Mouse (Mus musculus): ENCODE results near the gene Syce2. TPM values are rescaled to one million over a fixed set of nuclear protein-coding genes. Genes with fewer than 3 reads are reported as not detected.

The Syce2 gene
- polyA plus RNA-seq, 1 experiment from 2014 or later = 84.1 TPM

- Histone ChIP-seq H3K4me3 (replicated peaks) (no peak overlapping the region), H3K36me3 (peaks cover 7% of the 10 kb centered on the region; the same call in 1 of the 2 replicates), H3K9ac (no peak overlapping the region), H3K27me3 (no peaks in the 10 kb centered on the region), H3K27ac (peak overlapping the region; percentile 45), H3K4me2 (no peak overlapping the region), H3K9me3 (replicated peaks) (no peaks in the 10 kb centered on the region), H3K4me1 (replicated peaks) (peaks cover 58% of the 10 kb centered on the region)
- 63% methylated on average over 3 of the region's 3 CpGs for WGBS (ENCODE audit: insufficient replicate concordance)
- ATAC-seq (ENCODE audit: low read depth) (0 out of 2 replicates have a peak, but pooled peaks have one; percentile 12), DNase-seq (no peak)
These were observed 5.6 kb downstream of the Syce2 start for GRCm38 (mm10) chr8:84877297-84878035.

GRCm38 (mm10) chr8:84878915-84879314 lies 7.0 kb downstream of the Syce2 start:
- no peaks in the 10 kb centered on the region for H3K27me3 ChIP-seq

GRCm38 (mm10) chr8:84884728-84885127 lies 12.8 kb downstream of the Syce2 start:
- Histone ChIP-seq H3K36me3 (peaks cover 64% of the 10 kb centered on the region), H3K27ac (peak overlapping the region; percentile 39; the same call in 1 of the 2 replicates)
- WGBS (ENCODE audit: insufficient replicate concordance) = 56% methylated on average over 4 of the region's 4 CpGs

More at GRCm38 (mm10) chr8:84878915-84879314, 7.0 kb downstream of the Syce2 start:
- H3K36me3 ChIP-seq = peaks cover 12% of the 10 kb centered on the region
- H3K4me1 ChIP-seq (replicated peaks) = peaks cover 44% of the 10 kb centered on the region
- no peaks in the 10 kb centered on the region for H3K9me3 ChIP-seq (replicated peaks)
- no peak overlapping the region for H3K9ac ChIP-seq
- ATAC-seq (ENCODE audit: low read depth) = peak; percentile 76
- 44% methylated on average over 1 of the region's 1 CpGs for WGBS (ENCODE audit: insufficient replicate concordance)
- H3K27ac ChIP-seq = no peak overlapping the region; the same call in 1 of the 2 replicates
- no peak for DNase-seq
- no peak overlapping the region for H3K4me2 ChIP-seq
- H3K4me3 ChIP-seq (replicated peaks) = no peak overlapping the region

GRCm38 (mm10) chr8:84888280-84888679 lies 16.4 kb downstream of the Syce2 start:
- Histone ChIP-seq H3K9me3 (replicated peaks) (no peaks in the 10 kb centered on the region), H3K36me3 (peaks cover 84% of the 10 kb centered on the region), H3K27ac (peak overlapping the region; percentile 44; the same call in 1 of the 2 replicates), H3K9ac (no peak overlapping the region), H3K4me1 (replicated peaks) (peaks cover 34% of the 10 kb centered on the region), H3K4me2 (no peak overlapping the region), H3K27me3 (no peaks in the 10 kb centered on the region), H3K4me3 (replicated peaks) (no peak overlapping the region)
- ATAC-seq (ENCODE audit: low read depth) (no peak), DNase-seq (no peak)
- 85% methylated on average over 3 of the region's 3 CpGs for WGBS (ENCODE audit: insufficient replicate concordance)

More at GRCm38 (mm10) chr8:84884728-84885127, 12.8 kb downstream of the Syce2 start:
- Histone ChIP-seq H3K9ac (no peak overlapping the region), H3K4me3 (replicated peaks) (no peak overlapping the region), H3K4me2 (no peak overlapping the region), H3K9me3 (replicated peaks) (no peaks in the 10 kb centered on the region), H3K27me3 (no peaks in the 10 kb centered on the region), H3K4me1 (replicated peaks) (peaks cover 16% of the 10 kb centered on the region)
- DNase-seq (no peak), ATAC-seq (ENCODE audit: low read depth) (peak; percentile 43; the same call in 1 of the 2 replicates)

GRCm38 (mm10) chr8:84889141-84889540 lies 17.2 kb downstream of the Syce2 start:
- Histone ChIP-seq H3K27ac (peak overlapping the region; percentile 50), H3K9me3 (replicated peaks) (no peaks in the 10 kb centered on the region), H3K4me2 (no peak overlapping the region), H3K4me1 (replicated peaks) (peaks cover 39% of the 10 kb centered on the region), H3K4me3 (replicated peaks) (no peak overlapping the region), H3K36me3 (peaks cover 80% of the 10 kb centered on the region), H3K27me3 (no peaks in the 10 kb centered on the region), H3K9ac (no peak overlapping the region)
- WGBS (ENCODE audit: insufficient replicate concordance) = 87% methylated on average over 1 of the region's 1 CpGs
- ATAC-seq (ENCODE audit: low read depth) = no peak
- no peak for DNase-seq

GRCm38 (mm10) chr8:84892993-84893708 lies 21.2 kb downstream of the Syce2 start:
- ATAC-seq (ENCODE audit: low read depth) (peak; percentile 51; the same call in 1 of the 2 replicates), DNase-seq (no peak)
- H3K4me1 ChIP-seq (replicated peaks) = peaks cover 40% of the 10 kb centered on the region
- H3K4me2 ChIP-seq = peak overlapping the region; percentile 92
- no peaks in the 10 kb centered on the region for H3K27me3 ChIP-seq
- H3K9me3 ChIP-seq (replicated peaks) = no peaks in the 10 kb centered on the region
- WGBS (ENCODE audit: insufficient replicate concordance) = 14% methylated on average over 31 of the region's 31 CpGs
- peak overlapping the region; percentile 84 for H3K27ac ChIP-seq
- H3K36me3 ChIP-seq = peaks cover 40% of the 10 kb centered on the region
- peak overlapping the region; percentile 77 for H3K4me3 ChIP-seq (replicated peaks)
- peak overlapping the region; percentile 82 for H3K9ac ChIP-seq

- H3K4me3 ChIP-seq (replicated peaks) = peak within 1 kb of the TSS; percentile 77
- no peaks in the 10 kb centered on the region for H3K9me3 ChIP-seq (replicated peaks)
- 0% methylated on average over 11 of the region's 11 CpGs for whole genome bisulfite sequencing (ENCODE audit: insufficient replicate concordance)
- peak within 1 kb of the TSS; percentile 92 for H3K4me2 ChIP-seq
- peaks cover 41% of the 10 kb centered on the region for H3K4me1 ChIP-seq (replicated peaks)
- peaks cover 34% of the 10 kb centered on the region for H3K36me3 ChIP-seq
- peak within 1 kb of the TSS; percentile 84 for H3K27ac ChIP-seq
- H3K27me3 ChIP-seq = no peaks in the 10 kb centered on the region
- H3K9ac ChIP-seq = peak within 1 kb of the TSS; percentile 82
- DNase-seq (peak; percentile 90), ATAC-seq (ENCODE audit: low read depth) (peak; percentile 97)
These were observed 21.8 kb downstream of the Syce2 start, which contains the start of gene Gcdh for GRCm38 (mm10) chr8:84893709-84894134. TSS of gene Gcdh (minus strand) at chr8:84893921.

GRCm38 (mm10) chr8:84895963-84896362 lies 24.1 kb downstream of the Syce2 start:
- ATAC-seq (ENCODE audit: low read depth) = no peak
- Histone ChIP-seq H3K27ac (no peak overlapping the region), H3K4me1 (replicated peaks) (peaks cover 64% of the 10 kb centered on the region), H3K9ac (no peak overlapping the region), H3K36me3 (peaks cover 14% of the 10 kb centered on the region), H3K4me3 (replicated peaks) (no peak overlapping the region), H3K9me3 (replicated peaks) (no peaks in the 10 kb centered on the region), H3K4me2 (no peak overlapping the region), H3K27me3 (no peaks in the 10 kb centered on the region)
- no peak for DNase-seq
- WGBS (ENCODE audit: insufficient replicate concordance) = 81% methylated on average over 5 of the region's 5 CpGs

GRCm38 (mm10) chr8:84901071-84901470 lies 29.2 kb downstream of the Syce2 start:
- Histone ChIP-seq H3K27ac (peak overlapping the region; percentile 99), H3K9ac (peak overlapping the region; percentile 100), H3K4me3 (replicated peaks) (peak overlapping the region; percentile 99), H3K9me3 (replicated peaks) (no peaks in the 10 kb centered on the region), H3K4me1 (replicated peaks) (peaks cover 60% of the 10 kb centered on the region), H3K36me3 (peaks cover 33% of the 10 kb centered on the region), H3K4me2 (peak overlapping the region; percentile 98), H3K27me3 (no peaks in the 10 kb centered on the region)
- DNase-seq (peak; percentile 84), ATAC-seq (ENCODE audit: low read depth) (peak; percentile 81)
- WGBS (ENCODE audit: insufficient replicate concordance) = 9% methylated on average over 4 of the region's 4 CpGs

- Histone ChIP-seq H3K4me2 (peak within 1 kb of the TSS; percentile 98), H3K36me3 (peaks cover 40% of the 10 kb centered on the region), H3K27me3 (no peaks in the 10 kb centered on the region), H3K9me3 (replicated peaks) (no peaks in the 10 kb centered on the region), H3K27ac (peak within 1 kb of the TSS; percentile 99), H3K4me1 (replicated peaks) (peaks cover 62% of the 10 kb centered on the region), H3K9ac (peak within 1 kb of the TSS; percentile 100), H3K4me3 (replicated peaks) (peak within 1 kb of the TSS; percentile 99)
- peak; percentile 77 for ATAC-seq (ENCODE audit: low read depth)
- DNase-seq = peak; percentile 82
- WGBS (ENCODE audit: insufficient replicate concordance) = 8% methylated on average over 3 of the region's 3 CpGs
These were observed 29.8 kb downstream of the Syce2 start, which contains the start of gene Klf1 for GRCm38 (mm10) chr8:84901752-84902151. TSS of gene Klf1 (plus strand) at chr8:84901928.

GRCm38 (mm10) chr8:84902367-84902919 lies 30.5 kb downstream of the Syce2 start:
- peak overlapping the region; percentile 100 for H3K9ac ChIP-seq
- ATAC-seq (ENCODE audit: low read depth) = no peak; the same call in 1 of the 2 replicates
- peak; percentile 11 for DNase-seq
- H3K36me3 ChIP-seq = peaks cover 46% of the 10 kb centered on the region
- no peaks in the 10 kb centered on the region for H3K9me3 ChIP-seq (replicated peaks)
- no peaks in the 10 kb centered on the region for H3K27me3 ChIP-seq
- peak overlapping the region; percentile 98 for H3K4me2 ChIP-seq
- peak overlapping the region; percentile 99 for H3K4me3 ChIP-seq (replicated peaks)
- under 1% methylated on average over 24 of the region's 24 CpGs for WGBS (ENCODE audit: insufficient replicate concordance)
- H3K4me1 ChIP-seq (replicated peaks) = peaks cover 69% of the 10 kb centered on the region
- peak overlapping the region; percentile 99 for H3K27ac ChIP-seq

Data from liver, embryonic 13.5 days (tissue).